Mouse (Mus musculus) MEL (cell line): Measurements from ENCODE around the gene Zbtb24. TPM values are rescaled to one million over a fixed set of nuclear protein-coding genes. Genes with fewer than 3 reads are reported as not detected.
"Not testable (repeated sequence)": the region's sequence is repeated elsewhere in the genome, so short reads cannot be mapped to it uniquely, and the experiment has no call there.

Source experiments
- DNase-seq: peaks from one replicate; pipeline ENCODE4 v3.0.0; 2011; ENCODE audit warnings: low read depth, low spot score
- H3K27ac ChIP-seq: 2 replicates; pipeline ENCODE4 v1.5.1; 2012; ENCODE audit warnings: low read depth, mild to moderate bottlenecking, control low read depth, low read length, moderate library complexity; ENCODE audit not compliant: control insufficient read depth
- H3K27me3 ChIP-seq, 2 experiments: fragments of 150-350 bp in 1 of 2; sonication (generic) in 1 of 2; 2 replicates each; pipeline ENCODE4 v1.6.1; 2012; ENCODE audit warnings: low read length in 2 of 2, mild to moderate bottlenecking in 2 of 2, improper control_type of control experiment in 1 of 2, moderate library complexity in 1 of 2; ENCODE audit not compliant: insufficient read depth in 2 of 2, control insufficient read depth in 1 of 2
- H3K36me3 ChIP-seq, 2 experiments: 2 replicates each; pipeline ENCODE4 v1.6.1; 2012 to 2014; ENCODE audit warnings: low read length in 2 of 2, improper control_type of control experiment in 1 of 2, inconsistent platforms in 1 of 2, mild to moderate bottlenecking in 1 of 2; ENCODE audit not compliant: insufficient read depth in 2 of 2, control insufficient read depth in 1 of 2
- H3K4me1 ChIP-seq, 2 experiments: fragments of 150-350 bp in 1 of 2; sonication (generic) in 1 of 2; 2 replicates each; pipeline ENCODE4 v1.6.1; 2012; ENCODE audit warnings: low read length in 2 of 2, improper control_type of control experiment in 1 of 2, mild to moderate bottlenecking in 1 of 2; ENCODE audit not compliant: insufficient read depth in 2 of 2, control insufficient read depth in 1 of 2
- H3K4me3 ChIP-seq, 2 experiments: fragments of 150-350 bp in 1 of 2; sonication (generic) in 1 of 2; 2 replicates each; pipeline ENCODE4 v1.5.1; 2012; ENCODE audit warnings: low read depth in 2 of 2, low read length in 2 of 2, mild to moderate bottlenecking in 2 of 2, moderate library complexity in 2 of 2, control low read depth in 1 of 2, improper control_type of control experiment in 1 of 2; ENCODE audit not compliant: control insufficient read depth in 1 of 2, insufficient read depth in 1 of 2
- H3K79me2 ChIP-seq: 2 replicates; pipeline ENCODE4 v1.6.1; 2012; ENCODE audit warnings: mild to moderate bottlenecking, low read length, moderate library complexity; ENCODE audit not compliant: control insufficient read depth, poor library complexity, insufficient read depth
- H3K9ac ChIP-seq: 2 replicates; pipeline ENCODE4 v1.6.1; 2012; ENCODE audit warnings: low read depth, mild to moderate bottlenecking, control low read depth, low read length, moderate library complexity; ENCODE audit not compliant: control insufficient read depth, poor library complexity, severe bottlenecking
- H3K9me3 ChIP-seq: fragments of 150-350 bp; sonication (generic); replicated peaks from 2 replicates; pipeline ENCODE4 v1.6.1; 2012; ENCODE audit warnings: mild to moderate bottlenecking, low read length, improper control_type of control experiment, moderate library complexity; ENCODE audit not compliant: insufficient read depth
- BHLHE40 ChIP-seq: IDR thresholded peaks from 2 replicates; pipeline ENCODE4 v1.6.1; 2012; ENCODE audit warnings: low read depth, mild to moderate bottlenecking, inconsistent platforms, low read length, improper control_type of control experiment, borderline replicate concordance
- CHD1 ChIP-seq: IDR thresholded peaks from 2 replicates; pipeline ENCODE4 v1.6.1; 2012; ENCODE audit warnings: low read depth, mild to moderate bottlenecking, inconsistent platforms, low read length, improper control_type of control experiment
- CTCF ChIP-seq, 3 experiments: IDR thresholded peaks in 2 of 3; conservative IDR thresholded peaks in 1 of 3; 2 replicates each; pipeline ENCODE4 v1.5.1; 2011 to 2012; ENCODE audit warnings: low read length in 3 of 3, low read depth in 2 of 3, mild to moderate bottlenecking in 2 of 3, improper control_type of control experiment in 1 of 3, inconsistent platforms in 1 of 3, mixed read lengths in 1 of 3, moderate library complexity in 1 of 3; ENCODE audit not compliant: control insufficient read depth in 1 of 3, insufficient read depth in 1 of 3, poor library complexity in 1 of 3, severe bottlenecking in 1 of 3
- KAT2A ChIP-seq: conservative IDR thresholded peaks from 2 replicates; pipeline ENCODE4 v1.6.1; 2012; ENCODE audit warnings: low read depth, low read length, improper control_type of control experiment, inconsistent platforms
- MXI1 ChIP-seq: IDR thresholded peaks from 2 replicates; pipeline ENCODE4 v1.6.1; 2011; ENCODE audit warnings: mild to moderate bottlenecking, low read depth, low read length, improper control_type of control experiment
- NRF1 ChIP-seq: IDR thresholded peaks from 2 replicates; pipeline ENCODE4 v1.6.1; 2014; ENCODE audit warnings: low read depth, mild to moderate bottlenecking, inconsistent platforms, low read length, improper control_type of control experiment, moderate library complexity; ENCODE audit not compliant: poor library complexity, insufficient read depth, severe bottlenecking
- RAD21 ChIP-seq: IDR thresholded peaks from 2 replicates; pipeline ENCODE4 v1.6.1; 2011; ENCODE audit warnings: mild to moderate bottlenecking, low read depth, low read length, improper control_type of control experiment
- SMC3 ChIP-seq: IDR thresholded peaks from 2 replicates; pipeline ENCODE4 v1.6.1; 2011; ENCODE audit warnings: low read depth, low read length, improper control_type of control experiment
- ZC3H11A ChIP-seq: IDR thresholded peaks from 2 replicates; pipeline ENCODE4 v1.6.1; 2012; ENCODE audit warnings: low read depth, mild to moderate bottlenecking, inconsistent platforms, low read length, improper control_type of control experiment
- polyA plus RNA-seq, 2 experiments: library from polyadenylated mRNA; stranded (reverse) in 1 of 2; unstranded in 1 of 2; fragments of >175 nt in 1 of 2; fragments of >200 nt in 1 of 2; gene quantifications; 2 replicates each; pipeline versions ENCODE4 v1.2.1 to v1.2.4; 2012; ENCODE audit warnings: low replicate concordance in 2 of 2, low read depth in 1 of 2; ENCODE audit not compliant: insufficient read length in 2 of 2, insufficient read depth in 1 of 2, missing spikeins in 1 of 2
- total RNA-seq: library from RNA; depleted of rRNA; stranded (reverse); fragments of 300-350 nt; gene quantifications from 2 replicates; pipeline ENCODE4 v1.2.3, GENCODE M21; 2012

Zbtb24 gene
- total and polyA plus RNA-seq, 3 experiments: 7.6 to 11.0 TPM; not detected in 1

- Histone ChIP-seq H3K27ac (no peak overlapping the region), H3K79me2 (no peaks in the 10 kb centered on the region), H3K9ac (no peak overlapping the region), H3K4me1 (no peaks in the 10 kb centered on the region), H3K9me3 (no peaks in the 10 kb centered on the region), H3K4me3 (no peak overlapping the region), H3K27me3 (peaks cover 2% of the 10 kb centered on the region in 2 experiments; a peak in 3 of 4 replicates), H3K36me3 (no peaks in the 10 kb centered on the region)
- no peak for DNase-seq
- no peak for TF ChIP-seq CHD1
- TF ChIP-seq BHLHE40: no peak
- TF ChIP-seq MXI1: no peak
- TF ChIP-seq KAT2A: no peak
- TF ChIP-seq NRF1: no peak
These were observed 54.8 kb downstream of the Zbtb24 start for GRCm38 (mm10) chr10:41504996-41505395.

DNA sequence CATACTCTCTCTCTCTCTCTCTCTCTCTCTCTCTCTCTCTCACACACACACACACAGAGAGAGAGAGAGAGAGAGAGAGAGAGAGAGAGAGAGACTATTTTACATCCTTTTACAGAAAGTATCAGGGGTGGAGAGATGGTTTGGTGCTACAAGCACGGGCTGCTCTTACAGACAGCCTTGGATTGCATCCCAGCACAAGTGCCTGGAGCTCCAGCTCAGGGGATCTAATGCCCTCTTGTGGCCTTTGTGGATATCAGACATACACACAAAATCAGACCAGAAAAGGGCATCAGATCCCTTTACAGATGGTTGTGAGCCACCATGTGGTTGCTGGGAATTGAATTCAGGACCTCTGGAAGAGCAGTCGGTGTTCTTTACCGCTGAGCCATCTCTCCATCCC lies 55.3 kb downstream of the Zbtb24 start:
- not testable (repeated sequence) for H3K36me3 ChIP-seq, H3K9me3 ChIP-seq, H3K4me3 ChIP-seq, H3K27ac ChIP-seq, H3K79me2 ChIP-seq, H3K27me3 ChIP-seq, H3K9ac ChIP-seq, H3K4me1 ChIP-seq
- peak; percentile 76 for DNase-seq
- TF ChIP-seq SMC3 (peak; percentile 94), ZC3H11A (peak; percentile 89), CTCF (IDR thresholded peaks at IDR 0.05 in 2 of 3, conservative IDR thresholded peaks at IDR 0.05 in 1 of 3; ENCODE audit: control insufficient read depth in 1 of 3, insufficient read depth in 1 of 3, low read depth in 2 of 3, low read length in 3 of 3, poor library complexity in 1 of 3, severe bottlenecking in 1 of 3) (peak; percentile 57 to 81 (median 80)), RAD21 (peak; percentile 82)

DNA sequence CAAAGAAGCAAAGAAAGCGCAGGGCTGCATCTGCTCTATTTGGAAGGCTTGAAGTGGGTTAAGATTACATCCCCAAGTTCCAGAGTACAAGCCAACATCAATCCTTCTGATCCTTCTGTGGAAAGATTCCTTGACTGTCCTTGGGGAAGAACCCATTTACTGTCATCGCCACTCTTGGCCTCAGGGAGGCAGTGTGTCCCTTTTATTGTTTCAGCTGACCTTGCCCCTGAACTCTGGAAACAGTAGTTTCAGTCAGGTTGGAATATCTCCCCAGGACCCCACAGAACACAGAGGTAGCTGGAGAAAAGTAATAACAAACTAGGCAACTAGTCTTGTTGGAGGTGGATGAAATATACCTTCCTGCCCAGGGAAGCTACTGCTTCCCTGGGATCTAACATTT lies 59.0 kb downstream of the Zbtb24 start:
- peak; percentile 61 for TF ChIP-seq ZC3H11A
- TF ChIP-seq KAT2A: no peak
- peak; percentile 84 for TF ChIP-seq SMC3
- TF ChIP-seq RAD21: peak; percentile 82
- TF ChIP-seq CTCF (IDR thresholded peaks at IDR 0.05 in 2 of 3, conservative IDR thresholded peaks at IDR 0.05 in 1 of 3; ENCODE audit: control insufficient read depth in 1 of 3, insufficient read depth in 1 of 3, low read depth in 2 of 3, low read length in 3 of 3, poor library complexity in 1 of 3, severe bottlenecking in 1 of 3): peak; percentile 40 to 76 (median 53)
- Histone ChIP-seq H3K27ac (no peak overlapping the region), H3K9me3 (no peaks in the 10 kb centered on the region), H3K36me3 (no peaks in the 10 kb centered on the region), H3K4me1 (no peaks in the 10 kb centered on the region), H3K4me3 (no peak overlapping the region), H3K9ac (no peak overlapping the region), H3K27me3 (peaks cover 2 to 5% of the 10 kb centered on the region in 2 experiments; a peak in 2 of 4 replicates), H3K79me2 (no peaks in the 10 kb centered on the region)
- peak; percentile 44 for DNase-seq
